Mouse (Mus musculus): ENCODE data around the gene Rnase10.

GRCm38 (mm10) chr14:50979631-50980030 is 27.9 kb upstream of the Rnase10 start:
- TF ChIP-seq POLR2A (IDR thresholded peaks at IDR 0.05; ENCODE audit: borderline replicate concordance, extremely low read depth, low read depth, low read length) (no peak), CTCF (IDR thresholded peaks at IDR 0.05; ENCODE audit: insufficient read depth, low read length) (no peak)
